Mouse (Mus musculus) olfactory bulb, adult 2 months (tissue): ENCODE data around the gene Prdm9.

ENCODE experiments used
- CTCF ChIP-seq: fragments of 200-500 bp; IDR thresholded peaks from 2 replicates; pipeline ENCODE4 v1.5.1; 2012; ENCODE audit warnings: low read depth, mild to moderate bottlenecking, low read length, moderate library complexity; ENCODE audit not compliant: insufficient read depth
- POLR2A ChIP-seq: fragments of 200-500 bp; IDR thresholded peaks from 2 replicates; pipeline ENCODE4 v1.6.1; 2012; ENCODE audit warnings: mild to moderate bottlenecking, low read depth, low read length, moderate library complexity; ENCODE audit not compliant: insufficient read depth

DNA sequence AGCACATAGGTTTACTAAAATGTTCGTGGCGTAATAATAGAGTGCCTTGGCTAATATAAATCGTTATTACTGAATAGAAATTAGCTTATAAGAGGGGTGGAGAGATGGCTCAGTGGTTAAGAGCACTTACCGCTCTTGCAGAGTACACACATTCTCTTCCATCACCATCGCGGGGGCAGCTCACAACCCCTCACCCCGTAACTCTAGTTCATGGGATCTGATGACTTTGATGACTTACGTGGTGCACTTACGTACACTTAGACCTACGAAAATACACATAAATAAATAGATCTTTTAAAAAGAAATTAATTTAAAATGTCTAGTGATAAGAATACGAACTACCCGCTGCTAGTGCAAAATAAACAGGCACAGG is 760 bp upstream of the Prdm9 start:
- TF ChIP-seq POLR2A (no peak), CTCF (no peak)
